Mouse (Mus musculus) intestine, embryonic 16.5 days (tissue): Measurements from ENCODE around the gene Gramd4. TPM values are rescaled to one million over a fixed set of nuclear protein-coding genes. Genes with fewer than 3 reads are reported as not detected.

Experiments
- ATAC-seq: fragments of 200-750 bp; cut with Nextera tagmentation; 2 replicates; pipeline ENCODE4 v1.8.0; 2017; ENCODE audit warnings: moderate TSS enrichment, moderate library complexity
- H3K27ac ChIP-seq: fragments of 300-500 bp; sonication (generic); 2 replicates; pipeline ENCODE4 v1.5.1; 2014; ENCODE audit warnings: mild to moderate bottlenecking, low read length
- H3K27me3 ChIP-seq: fragments of 300-500 bp; sonication (generic); replicated peaks from 2 replicates; pipeline ENCODE4 v1.6.1; 2014; ENCODE audit warnings: low read length, control low read depth, mixed read lengths; ENCODE audit not compliant: control insufficient read depth, insufficient read depth
- H3K36me3 ChIP-seq: fragments of 300-500 bp; sonication (generic); 2 replicates; pipeline ENCODE4 v1.6.1; 2014; ENCODE audit warnings: low read length, control low read depth; ENCODE audit not compliant: control insufficient read depth, insufficient read depth
- H3K4me1 ChIP-seq: fragments of 300-500 bp; sonication (generic); 2 replicates; pipeline ENCODE4 v1.6.1; 2014; ENCODE audit warnings: low read length, control low read depth, mixed read lengths; ENCODE audit not compliant: control insufficient read depth, insufficient read depth
- H3K4me2 ChIP-seq: fragments of 300-500 bp; sonication (generic); 2 replicates; pipeline ENCODE4 v1.6.1; 2014; ENCODE audit warnings: low read depth, low read length, control low read depth
- H3K4me3 ChIP-seq: fragments of 300-500 bp; sonication (generic); 2 replicates; pipeline ENCODE4 v1.5.1; 2014; ENCODE audit warnings: mild to moderate bottlenecking, low read length
- H3K9ac ChIP-seq: fragments of 300-500 bp; sonication (generic); 2 replicates; pipeline ENCODE4 v1.6.1; 2014; ENCODE audit warnings: low read depth, low read length
- H3K9me3 ChIP-seq: fragments of 300-500 bp; sonication (generic); 2 replicates; pipeline ENCODE4 v1.6.1; 2016; ENCODE audit warnings: low read length, control low read depth; ENCODE audit not compliant: control insufficient read depth
- WGBS: fragments of 180-500 bp; shearing (Covaris S2); extraction: QIAGEN DNeasy Blood & Tissue Kit; methylation state at CpG from one replicate; pipeline ENCODE4 v1.1.7; 2014; 5-methylcytosine and 5-hydroxymethylcytosine counted together
- polyA plus RNA-seq: library from polyadenylated mRNA; unstranded; fragments of >200 nt; fragmentation: Nextera tagmentation; extraction: Ambion mirVana; gene quantifications from 2 replicates; pipeline ENCODE4 v1.2.1, GENCODE M21; 2015

The Gramd4 gene
- 9.1 and 9.5 TPM in 2 replicates for polyA plus RNA-seq

GRCm38 (mm10) chr15:86057413-86057812 lies at the start of gene Gramd4:
Gene Gramd4 (plus strand): TSS chr15:86057695.
- Histone ChIP-seq H3K36me3 (no peaks in the 10 kb centered on the region), H3K27ac (peak within 1 kb of the TSS; percentile 53; the same call in 1 of the 2 replicates), H3K9ac (peak within 1 kb of the TSS; percentile 88), H3K4me2 (peak within 1 kb of the TSS; percentile 96), H3K4me1 (peaks cover 34% of the 10 kb centered on the region), H3K27me3 (no peaks in the 10 kb centered on the region), H3K4me3 (peak within 1 kb of the TSS; percentile 81), H3K9me3 (no peaks in the 10 kb centered on the region)
- WGBS = 29% methylated on average over 6 of the region's 6 CpGs
- no peak for ATAC-seq

GRCm38 (mm10) chr15:86013130-86013529 lies 44.4 kb upstream of the Gramd4 start:
- 52% methylated on average over 2 of the region's 2 CpGs for WGBS
- Histone ChIP-seq H3K9ac (no peak overlapping the region), H3K4me3 (no peak overlapping the region), H3K27me3 (0 out of 2 replicates have a peak, but pooled peaks cover 2% of the 10 kb centered on the region), H3K9me3 (no peaks in the 10 kb centered on the region), H3K4me1 (peaks cover 13% of the 10 kb centered on the region), H3K36me3 (no peaks in the 10 kb centered on the region), H3K27ac (no peak overlapping the region), H3K4me2 (no peak overlapping the region)
- no peak for ATAC-seq

GRCm38 (mm10) chr15:86013656-86014055 lies 43.8 kb upstream of the Gramd4 start:
- Histone ChIP-seq H3K27me3 (0 out of 2 replicates have a peak, but pooled peaks cover 2% of the 10 kb centered on the region), H3K4me2 (no peak overlapping the region), H3K4me1 (peaks cover 13% of the 10 kb centered on the region), H3K4me3 (no peak overlapping the region), H3K9me3 (no peaks in the 10 kb centered on the region), H3K36me3 (no peaks in the 10 kb centered on the region), H3K9ac (no peak overlapping the region), H3K27ac (no peak overlapping the region)
- no peak for ATAC-seq
- 54% methylated on average over 10 of the region's 10 CpGs for WGBS

- no peak for ATAC-seq
- 65% methylated on average over 7 of the region's 7 CpGs for WGBS
- H3K9me3 ChIP-seq = no peaks in the 10 kb centered on the region
- H3K4me2 ChIP-seq = no peak overlapping the region
- peaks cover 13% of the 10 kb centered on the region for H3K4me1 ChIP-seq
- no peak overlapping the region for H3K4me3 ChIP-seq
- H3K36me3 ChIP-seq = no peaks in the 10 kb centered on the region
- H3K9ac ChIP-seq = no peak overlapping the region
- 0 out of 2 replicates have a peak, but pooled peaks cover 2% of the 10 kb centered on the region for H3K27me3 ChIP-seq
- no peak overlapping the region for H3K27ac ChIP-seq
Measured at GRCm38 (mm10) chr15:86015026-86015425, 42.5 kb upstream of the Gramd4 start.

GRCm38 (mm10) chr15:86015860-86016541 lies 41.5 kb upstream of the Gramd4 start:
- Histone ChIP-seq H3K9me3 (no peaks in the 10 kb centered on the region), H3K4me2 (no peak overlapping the region), H3K27me3 (0 out of 2 replicates have a peak, but pooled peaks cover 2% of the 10 kb centered on the region), H3K36me3 (no peaks in the 10 kb centered on the region), H3K4me1 (peaks cover 14% of the 10 kb centered on the region), H3K27ac (no peak overlapping the region), H3K9ac (no peak overlapping the region), H3K4me3 (no peak overlapping the region)
- WGBS = 54% methylated on average over 13 of the region's 13 CpGs
- ATAC-seq = peak; percentile 58; the same call in 1 of the 2 replicates

- no peak overlapping the region for H3K27ac ChIP-seq
- no peaks in the 10 kb centered on the region for H3K36me3 ChIP-seq
- H3K4me3 ChIP-seq = no peak overlapping the region
- no peak overlapping the region for H3K4me2 ChIP-seq
- no peak for ATAC-seq
- WGBS = 88% methylated on average over 6 of the region's 6 CpGs
- no peaks in the 10 kb centered on the region for H3K27me3 ChIP-seq
- peaks cover 25% of the 10 kb centered on the region for H3K4me1 ChIP-seq
- no peak overlapping the region for H3K9ac ChIP-seq
- no peaks in the 10 kb centered on the region for H3K9me3 ChIP-seq
Measured at GRCm38 (mm10) chr15:86017336-86017735, 40.2 kb upstream of the Gramd4 start.

GRCm38 (mm10) chr15:86018753-86019512 lies 38.6 kb upstream of the Gramd4 start:
- Histone ChIP-seq H3K4me3 (no peak overlapping the region), H3K9ac (no peak overlapping the region), H3K36me3 (no peaks in the 10 kb centered on the region), H3K9me3 (no peaks in the 10 kb centered on the region), H3K4me2 (no peak overlapping the region), H3K27ac (no peak overlapping the region), H3K27me3 (no peaks in the 10 kb centered on the region), H3K4me1 (peaks cover 25% of the 10 kb centered on the region)
- WGBS = 93% methylated on average over 5 of the region's 5 CpGs
- ATAC-seq = no peak

- no peaks in the 10 kb centered on the region for H3K9me3 ChIP-seq
- H3K36me3 ChIP-seq = no peaks in the 10 kb centered on the region
- no peaks in the 10 kb centered on the region for H3K27me3 ChIP-seq
- WGBS = 72% methylated on average over 8 of the region's 8 CpGs
- peaks cover 25% of the 10 kb centered on the region for H3K4me1 ChIP-seq
- no peak for ATAC-seq
- H3K4me2 ChIP-seq = no peak overlapping the region
- H3K27ac ChIP-seq = no peak overlapping the region
- no peak overlapping the region for H3K4me3 ChIP-seq
- no peak overlapping the region for H3K9ac ChIP-seq
Measured at GRCm38 (mm10) chr15:86020008-86020407, 37.5 kb upstream of the Gramd4 start.

- H3K4me1 ChIP-seq = peaks cover 18% of the 10 kb centered on the region
- H3K27ac ChIP-seq = no peak overlapping the region
- ATAC-seq = peak; percentile 80
- 31% methylated on average over 9 of the region's 9 CpGs for WGBS
- H3K36me3 ChIP-seq = no peaks in the 10 kb centered on the region
- H3K9ac ChIP-seq = no peak overlapping the region
- H3K4me2 ChIP-seq = no peak overlapping the region
- H3K27me3 ChIP-seq = no peaks in the 10 kb centered on the region
- no peaks in the 10 kb centered on the region for H3K9me3 ChIP-seq
- H3K4me3 ChIP-seq = no peak overlapping the region
Measured at GRCm38 (mm10) chr15:86021301-86021700, 36.2 kb upstream of the Gramd4 start.
